Mouse (Mus musculus) mouse trophoblast stem cell (cell line): ENCODE data around the gene Cfap44.

Experiments
- in situ Hi-C, 2 experiments: fragments of 300-500 bp; cut with MseI, MboI; formaldehyde crosslinking; loops; 2 replicates in 1 of 2; 3 replicates in 1 of 2; pipeline ENCODE4 v1.15.1; 2025

Gene Cfap44

GRCm38 (mm10) chr16:44493868-44494267, 99.3 kb downstream of the Cfap44 start:
- in situ Hi-C loops = no loop called here

- in situ Hi-C loops = no loop called here
Measured at GRCm38 (mm10) chr16:44494441-44495108, 100.0 kb downstream of the Cfap44 start.

GRCm38 (mm10) chr16:44496971-44497464, 102.4 kb downstream of the Cfap44 start:
- in situ Hi-C loops = no loop called here

- in situ Hi-C loops = no loop called here
Measured at GRCm38 (mm10) chr16:44498447-44498846, 103.9 kb downstream of the Cfap44 start.

GRCm38 (mm10) chr16:44501783-44502182, 107.2 kb downstream of the Cfap44 start:
- in situ Hi-C loops = no loop called here

GRCm38 (mm10) chr16:44502325-44502724, 107.7 kb downstream of the Cfap44 start:
- in situ Hi-C loops = no loop called here

- in situ Hi-C loops = no loop called here
Measured at GRCm38 (mm10) chr16:44502895-44503575, 108.4 kb downstream of the Cfap44 start.

- in situ Hi-C loops = no loop called here
Measured at GRCm38 (mm10) chr16:44505243-44505642, 110.6 kb downstream of the Cfap44 start.

GRCm38 (mm10) chr16:44507027-44507929, 112.7 kb downstream of the Cfap44 start:
- in situ Hi-C loops = no loop called here

GRCm38 (mm10) chr16:44508025-44508424, 113.4 kb downstream of the Cfap44 start:
- in situ Hi-C loops = no loop called here

GRCm38 (mm10) chr16:44508772-44509171, 114.2 kb downstream of the Cfap44 start:
- in situ Hi-C loops = no loop called here

GRCm38 (mm10) chr16:44509458-44510344, 115.1 kb downstream of the Cfap44 start:
- in situ Hi-C loops = no loop called here

GRCm38 (mm10) chr16:44510521-44511213, 116.1 kb downstream of the Cfap44 start:
- in situ Hi-C loops = no loop called here

GRCm38 (mm10) chr16:44516498-44516897, 121.9 kb downstream of the Cfap44 start:
- in situ Hi-C loops = no loop called here

GRCm38 (mm10) chr16:44523595-44523994, 129.0 kb downstream of the Cfap44 start:
- in situ Hi-C loops = no loop called here

- in situ Hi-C loops = no loop called here
Measured at GRCm38 (mm10) chr16:44526044-44526443, 131.4 kb downstream of the Cfap44 start.

GRCm38 (mm10) chr16:44526689-44527088, 132.1 kb downstream of the Cfap44 start:
- in situ Hi-C loops = no loop called here

- in situ Hi-C loops = no loop called here
Measured at GRCm38 (mm10) chr16:44527218-44527905, 132.8 kb downstream of the Cfap44 start.

- in situ Hi-C loops = no loop called here
Measured at GRCm38 (mm10) chr16:44528955-44529354, 134.4 kb downstream of the Cfap44 start.

- in situ Hi-C loops = no loop called here
Measured at GRCm38 (mm10) chr16:44529691-44530090, 135.1 kb downstream of the Cfap44 start.
